Mouse (Mus musculus) megakaryocyte, embryonic 14.5 days (primary cell): ENCODE data around the gene Klkb1. TPM values are rescaled to one million over a fixed set of nuclear protein-coding genes. Genes with fewer than 3 reads are reported as not detected.

Source experiments
- H3K27me3 ChIP-seq: replicated peaks from 2 replicates; pipeline ENCODE3; 2012; ENCODE audit warnings: inconsistent platforms
- H3K36me3 ChIP-seq: replicated peaks from 2 replicates; pipeline ENCODE3; 2012; ENCODE audit warnings: low read length, inconsistent platforms, mixed read lengths
- H3K4me1 ChIP-seq: 2 replicates; pipeline ENCODE4 v1.6.1; 2012; ENCODE audit warnings: inconsistent platforms
- H3K4me3 ChIP-seq: replicated peaks from 2 replicates; pipeline ENCODE3; 2012; ENCODE audit warnings: moderate library complexity, mild to moderate bottlenecking, inconsistent platforms
- H3K9me3 ChIP-seq: 2 replicates; pipeline ENCODE4 v1.6.1; 2012; ENCODE audit warnings: inconsistent platforms
- FLI1 ChIP-seq: IDR thresholded peaks from 2 replicates; pipeline ENCODE4 v1.6.1; 2012; ENCODE audit warnings: low read length, inconsistent platforms, mixed read lengths
- GATA1 ChIP-seq: IDR thresholded peaks from 3 replicates; pipeline ENCODE4 v1.6.1; 2012; ENCODE audit warnings: mixed read lengths, low read length, inconsistent platforms, borderline replicate concordance
- polyA plus RNA-seq: library from polyadenylated mRNA; stranded (reverse); fragments of >175 nt; gene quantifications from 2 replicates; pipeline ENCODE4 v1.2.3, GENCODE M21; 2012; ENCODE audit warnings: low replicate concordance; ENCODE audit not compliant: insufficient read depth

The Klkb1 gene
- polyA plus RNA-seq, 1 experiment = not detected

DNA sequence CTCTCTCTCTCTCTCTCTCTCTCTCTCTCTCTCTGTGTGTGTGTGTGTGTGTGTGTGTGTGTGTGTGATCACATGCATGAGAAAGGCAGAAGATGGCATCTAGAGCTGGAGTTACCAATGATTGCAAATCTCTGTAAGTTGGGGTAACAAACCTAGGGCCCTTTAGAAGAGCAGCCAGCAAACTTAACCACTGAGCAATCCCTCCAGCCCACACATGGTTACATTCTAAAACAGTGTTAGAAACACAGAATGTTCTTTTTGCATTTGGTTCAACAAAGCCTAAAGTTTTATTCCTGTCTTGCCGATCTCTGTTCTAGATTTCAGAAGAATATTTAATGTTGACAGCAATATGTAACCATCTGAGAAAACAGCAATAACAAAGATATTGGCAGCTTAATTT is 41.1 kb downstream of the Klkb1 start:
- Histone ChIP-seq H3K36me3 (no peaks in the 10 kb centered on the region), H3K9me3 (peaks cover 16% of the 10 kb centered on the region), H3K27me3 (no peaks in the 10 kb centered on the region), H3K4me1 (no peaks in the 10 kb centered on the region), H3K4me3 (no peak overlapping the region)
- no peak for TF ChIP-seq GATA1
- no peak for TF ChIP-seq FLI1

DNA sequence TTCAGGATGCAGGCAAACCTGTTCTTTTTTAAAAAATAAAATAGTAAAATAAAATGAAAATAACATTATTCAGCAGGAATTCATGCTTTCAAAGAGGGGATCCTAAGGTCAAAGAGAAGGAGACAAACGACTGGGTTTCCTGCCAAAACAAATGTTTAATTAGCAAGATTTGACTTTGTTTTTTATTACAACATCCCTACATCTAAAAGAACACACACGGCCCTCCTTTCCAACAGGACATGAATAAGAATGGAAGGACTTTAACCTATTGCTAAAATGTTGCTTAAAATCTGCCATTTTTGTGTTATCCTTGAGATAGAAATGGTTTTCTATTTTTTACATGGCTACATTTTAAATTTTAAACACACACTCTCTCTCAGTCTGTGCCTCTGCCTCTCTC is 41.5 kb downstream of the Klkb1 start:
- Histone ChIP-seq H3K4me1 (no peaks in the 10 kb centered on the region), H3K27me3 (no peaks in the 10 kb centered on the region), H3K9me3 (peaks cover 19% of the 10 kb centered on the region), H3K4me3 (no peak overlapping the region), H3K36me3 (no peaks in the 10 kb centered on the region)
- no peak for TF ChIP-seq FLI1
- no peak for TF ChIP-seq GATA1

DNA sequence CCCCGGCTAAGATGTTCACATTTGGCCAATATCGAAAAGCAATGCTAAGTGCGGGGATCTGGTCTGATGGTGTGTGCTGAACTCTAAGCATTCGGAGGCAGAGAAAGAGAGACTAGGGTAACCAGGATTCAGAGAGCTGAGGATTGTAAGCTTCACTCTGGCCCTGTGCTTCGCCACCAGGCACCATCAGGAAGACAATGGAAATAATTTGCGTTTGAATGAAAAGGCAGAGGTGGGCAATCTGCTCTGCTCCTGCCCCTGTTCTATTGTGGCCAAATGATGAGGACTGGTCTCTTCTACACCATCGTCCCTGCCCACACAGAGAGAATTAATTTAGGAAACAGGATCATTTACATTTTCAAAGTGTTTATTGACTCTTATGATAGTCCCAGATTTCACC is 48.4 kb downstream of the Klkb1 start:
- no peak overlapping the region for H3K4me3 ChIP-seq
- H3K9me3 ChIP-seq = peaks cover 14% of the 10 kb centered on the region
- H3K4me1 ChIP-seq = no peaks in the 10 kb centered on the region
- H3K27me3 ChIP-seq = no peaks in the 10 kb centered on the region
- TF ChIP-seq FLI1 = no peak
- no peaks in the 10 kb centered on the region for H3K36me3 ChIP-seq

DNA sequence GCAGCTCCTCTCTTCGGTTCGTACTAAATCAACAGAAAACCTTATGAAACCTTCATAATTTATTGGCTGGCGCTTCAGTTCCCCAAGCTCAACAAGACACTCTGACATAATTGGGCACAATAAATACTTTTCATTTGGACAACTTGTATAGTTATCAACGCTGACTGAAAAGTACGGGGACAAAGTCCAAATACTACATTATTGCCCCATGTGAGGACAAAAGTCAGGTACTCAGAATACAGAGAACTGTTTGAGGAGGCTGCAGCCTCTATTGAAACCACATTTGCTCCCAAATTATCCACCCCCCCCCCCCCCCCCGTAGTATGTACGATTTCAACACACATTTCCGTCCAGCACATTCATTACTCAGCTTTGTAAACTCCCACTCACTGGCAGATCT is 55.3 kb downstream of the Klkb1 start:
- Histone ChIP-seq H3K4me3 (no peak overlapping the region), H3K27me3 (no peaks in the 10 kb centered on the region), H3K4me1 (no peaks in the 10 kb centered on the region), H3K36me3 (no peaks in the 10 kb centered on the region), H3K9me3 (0 out of 2 replicates have a peak, but pooled peaks cover 3% of the 10 kb centered on the region)
- no peak for TF ChIP-seq FLI1
- no peak for TF ChIP-seq GATA1

DNA sequence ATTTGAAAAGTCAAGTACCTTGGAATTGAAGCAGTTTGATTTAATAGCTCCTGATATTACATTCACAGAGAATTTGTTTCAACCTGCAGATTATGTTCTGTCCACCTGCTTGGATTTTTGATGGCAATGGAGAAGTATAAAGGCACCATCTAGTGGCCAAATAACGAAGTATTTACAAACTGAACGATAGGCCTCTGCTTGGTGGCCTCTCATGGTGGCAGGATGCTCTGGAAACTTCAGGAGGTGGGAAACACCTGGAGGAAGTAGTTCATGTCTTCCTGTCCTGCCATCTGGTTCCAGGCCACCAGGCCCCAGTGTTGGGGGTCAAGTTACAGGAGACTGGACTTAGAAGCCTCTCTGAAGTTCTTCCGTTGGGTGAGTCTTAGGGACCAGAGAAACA is 56.4 kb downstream of the Klkb1 start:
- Histone ChIP-seq H3K4me3 (no peak overlapping the region), H3K36me3 (no peaks in the 10 kb centered on the region), H3K4me1 (no peaks in the 10 kb centered on the region), H3K27me3 (no peaks in the 10 kb centered on the region), H3K9me3 (0 out of 2 replicates have a peak, but pooled peaks cover 2% of the 10 kb centered on the region)
- TF ChIP-seq FLI1 (no peak), GATA1 (no peak)

DNA sequence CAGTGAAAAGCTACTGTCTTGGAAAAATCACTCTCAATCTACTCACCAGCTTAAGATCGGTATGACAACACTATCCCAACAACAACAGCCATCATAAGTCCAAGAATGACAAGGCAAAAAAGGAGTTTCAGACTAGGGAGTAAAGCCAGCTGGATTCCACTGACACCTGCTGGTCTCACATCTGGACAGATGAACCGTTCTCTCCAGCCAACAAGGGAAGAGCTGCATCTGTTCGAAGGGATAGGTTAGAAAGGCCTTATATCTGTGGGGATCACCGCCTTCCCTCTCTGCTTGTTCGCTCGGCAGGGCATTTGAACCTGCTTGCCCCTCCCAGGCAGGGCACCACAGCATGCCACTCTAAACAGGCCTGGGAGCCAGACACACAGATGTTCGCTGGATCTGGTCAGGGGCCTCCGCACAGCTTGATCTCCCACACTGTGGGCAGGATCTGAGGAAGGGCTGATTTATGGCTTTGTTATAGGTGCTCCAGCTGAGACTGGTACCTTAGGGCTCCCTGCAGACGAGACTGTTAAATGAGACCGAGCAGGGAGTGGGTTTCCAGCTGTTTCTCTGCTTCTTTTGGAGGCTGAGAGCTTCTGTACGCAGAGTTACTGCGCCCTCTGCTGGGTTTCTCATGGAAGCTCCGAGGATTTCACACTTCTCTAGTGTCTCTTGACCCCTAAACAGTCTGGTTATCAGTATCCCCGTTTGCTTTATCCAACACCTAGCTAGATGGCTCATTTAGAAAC is 58.3 kb downstream of the Klkb1 start:
- Histone ChIP-seq H3K27me3 (no peaks in the 10 kb centered on the region), H3K36me3 (no peaks in the 10 kb centered on the region), H3K4me3 (no peak overlapping the region), H3K4me1 (no peaks in the 10 kb centered on the region), H3K9me3 (no peaks in the 10 kb centered on the region)
- TF ChIP-seq GATA1 (no peak), FLI1 (no peak)

DNA sequence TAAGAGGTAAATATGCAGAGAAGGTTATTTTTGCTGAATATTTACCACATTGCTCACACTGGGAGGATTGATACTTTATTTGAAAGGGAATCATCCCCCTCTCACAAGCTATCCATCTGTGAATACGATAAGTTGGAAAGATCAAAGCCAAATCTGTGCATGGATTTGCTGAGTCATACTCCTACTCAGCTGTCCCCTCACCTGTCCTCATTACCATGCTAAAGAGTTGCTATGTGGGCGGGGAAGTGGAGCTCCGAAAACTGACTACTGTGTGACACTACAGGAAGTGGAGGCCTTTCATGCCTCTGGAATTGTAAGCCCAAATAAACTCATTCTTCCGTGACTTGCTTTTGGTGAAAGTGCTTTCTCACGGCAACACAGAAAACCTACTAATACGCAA is 59.4 kb downstream of the Klkb1 start:
- Histone ChIP-seq H3K9me3 (no peaks in the 10 kb centered on the region), H3K4me3 (no peak overlapping the region)
- no peak for TF ChIP-seq GATA1
- TF ChIP-seq FLI1 = no peak

DNA sequence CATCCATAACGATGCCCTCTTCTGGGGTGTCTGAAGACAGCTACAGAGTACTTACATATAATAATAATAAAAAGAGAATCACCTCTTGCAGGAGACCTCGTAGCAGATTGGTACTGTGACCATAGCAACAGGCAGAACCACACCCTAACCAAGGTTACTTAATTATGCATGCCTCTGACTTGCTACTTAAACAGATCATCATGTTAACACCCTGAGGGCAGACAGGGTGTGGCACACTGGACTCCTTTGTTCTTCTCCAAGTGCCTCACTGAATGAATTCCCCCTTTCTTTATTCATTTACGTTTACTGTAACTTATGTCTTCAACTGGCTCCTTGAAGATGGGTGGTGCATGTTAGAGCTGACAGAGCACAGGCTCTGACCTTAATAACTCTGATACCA is 61.4 kb downstream of the Klkb1 start:
- Histone ChIP-seq H3K4me1 (no peaks in the 10 kb centered on the region), H3K27me3 (no peaks in the 10 kb centered on the region), H3K36me3 (no peaks in the 10 kb centered on the region), H3K9me3 (no peaks in the 10 kb centered on the region), H3K4me3 (no peak overlapping the region)
- no peak for TF ChIP-seq FLI1
- no peak for TF ChIP-seq GATA1

More for the DNA sequence above, 59.4 kb downstream of the Klkb1 start:
- Histone ChIP-seq H3K27me3 (no peaks in the 10 kb centered on the region), H3K4me1 (no peaks in the 10 kb centered on the region), H3K36me3 (no peaks in the 10 kb centered on the region)

Other genes starting within 250 kb of the Klkb1 start
- gene Mtnr1a, start 225.7 kb downstream of the Klkb1 start, polyA plus RNA-seq = not detected in 2 replicates
- not detected in 2 replicates for gene F11, start 32.8 kb downstream of the Klkb1 start, polyA plus RNA-seq
- not detected in 2 replicates for gene Gm45753, start 13.6 kb upstream of the Klkb1 start, polyA plus RNA-seq
- 0.54 TPM in 1 of 2 replicates, not detected in the other for gene Cyp4v3, start 38.4 kb upstream of the Klkb1 start, polyA plus RNA-seq
- gene Fam149a, start 87.4 kb upstream of the Klkb1 start, polyA plus RNA-seq = not detected in 2 replicates
- not detected in 2 replicates for gene Tlr3, start 116.2 kb upstream of the Klkb1 start, polyA plus RNA-seq
- 2.2 TPM in 1 of 2 replicates, not detected in the other for gene Sorbs2, start 212.9 kb upstream of the Klkb1 start, polyA plus RNA-seq